Mouse (Mus musculus): ENCODE results near the gene Ift43.
A peak's percentile ranks its signal among the peaks of the same experiment; 100 is the strongest.

Gene Ift43

GRCm38 (mm10) chr12:86078553-86079201 is 3.7 kb upstream of the Ift43 start, which contains the start of gene Tgfb3:
Gene Tgfb3 (minus strand): TSS chr12:86079041.
- peak; percentile 81 for DNase-seq (ENCODE audit: low spot score)

GRCm38 (mm10) chr12:86079202-86079667 is 3.1 kb upstream of the Ift43 start:
- DNase-seq (ENCODE audit: low spot score) = peak; percentile 94

DNA sequence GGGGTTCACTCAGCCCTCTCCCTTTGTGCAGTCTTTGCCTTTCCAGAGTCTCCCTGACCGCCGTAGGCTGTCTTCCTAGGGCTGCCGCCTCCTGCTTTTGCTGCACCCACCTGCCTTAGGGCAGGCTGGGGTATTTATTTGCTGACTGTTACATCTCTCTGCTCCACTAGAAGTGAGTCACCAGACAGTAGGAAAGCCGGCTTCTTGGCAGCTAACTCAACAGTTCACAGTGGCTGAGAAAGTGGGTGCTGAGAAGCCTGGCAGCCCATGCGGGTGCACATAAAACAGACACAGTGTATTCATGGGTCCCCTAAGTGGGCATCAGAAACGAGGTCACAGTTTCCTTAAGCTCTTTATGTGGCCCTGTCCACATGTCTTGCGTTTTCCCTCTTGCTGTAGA is 3.5 kb downstream of the Ift43 start:
- no peak for DNase-seq (ENCODE audit: low spot score)

DNA sequence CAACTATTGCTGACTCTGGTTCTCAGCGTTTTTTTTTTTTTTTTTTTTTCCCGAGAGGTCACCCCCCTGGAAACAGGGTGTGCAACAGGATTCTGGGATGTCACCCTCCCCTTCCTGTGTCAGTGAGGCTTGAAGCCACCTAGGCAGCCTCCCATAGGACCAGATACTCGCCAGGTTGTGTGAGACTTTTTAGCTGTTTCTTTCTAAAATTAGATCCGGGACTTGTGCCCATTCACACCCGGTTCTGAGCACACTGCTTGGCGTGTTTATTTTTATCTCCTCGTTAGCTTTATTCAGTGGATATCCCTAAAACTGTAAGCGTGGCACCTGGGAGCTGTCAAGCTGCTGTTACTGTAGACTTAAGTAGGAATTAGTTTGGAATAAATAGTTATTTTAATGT is 4.2 kb downstream of the Ift43 start:
- DNase-seq (ENCODE audit: low spot score) = no peak

- no peak for DNase-seq (ENCODE audit: low spot score)
Measured at GRCm38 (mm10) chr12:86088042-86088441, 5.7 kb downstream of the Ift43 start.

GRCm38 (mm10) chr12:86090764-86091163 is 8.4 kb downstream of the Ift43 start:
- no peak for DNase-seq (ENCODE audit: low spot score)

DNA sequence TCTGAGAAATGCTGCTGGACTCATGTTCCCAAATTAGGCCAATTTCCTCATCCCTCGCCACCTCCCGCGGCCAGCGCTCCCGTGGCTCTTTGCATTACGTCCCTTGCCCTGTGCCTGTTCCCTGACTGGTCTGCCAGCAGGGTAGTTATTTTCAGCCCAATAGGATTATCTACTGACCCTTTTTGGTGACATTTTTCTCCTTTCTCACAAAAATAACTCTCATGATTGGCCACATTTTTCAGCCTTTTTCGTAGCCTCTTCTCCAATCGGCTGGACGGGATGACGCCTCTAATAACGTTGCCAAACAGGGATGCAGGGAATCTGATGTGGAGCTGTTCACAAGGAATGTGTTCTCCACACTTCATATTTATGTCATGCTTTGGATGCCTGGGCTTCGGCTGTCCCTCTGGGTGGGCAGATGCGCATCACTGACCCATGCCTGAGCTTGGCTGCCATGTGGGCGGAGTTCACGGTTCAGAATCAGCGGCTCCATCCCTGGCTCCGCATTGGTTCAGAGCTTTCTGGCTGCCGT is 9.3 kb downstream of the Ift43 start:
- peak; percentile 33 for DNase-seq (ENCODE audit: low spot score)

- DNase-seq (ENCODE audit: low spot score) = no peak
Measured at GRCm38 (mm10) chr12:86094075-86094474, 11.7 kb downstream of the Ift43 start.

- no peak for DNase-seq (ENCODE audit: low spot score)
Measured at GRCm38 (mm10) chr12:86095806-86096205, 13.5 kb downstream of the Ift43 start.

- no peak for DNase-seq (ENCODE audit: low spot score)
Measured at GRCm38 (mm10) chr12:86097781-86098180, 15.4 kb downstream of the Ift43 start.

DNA sequence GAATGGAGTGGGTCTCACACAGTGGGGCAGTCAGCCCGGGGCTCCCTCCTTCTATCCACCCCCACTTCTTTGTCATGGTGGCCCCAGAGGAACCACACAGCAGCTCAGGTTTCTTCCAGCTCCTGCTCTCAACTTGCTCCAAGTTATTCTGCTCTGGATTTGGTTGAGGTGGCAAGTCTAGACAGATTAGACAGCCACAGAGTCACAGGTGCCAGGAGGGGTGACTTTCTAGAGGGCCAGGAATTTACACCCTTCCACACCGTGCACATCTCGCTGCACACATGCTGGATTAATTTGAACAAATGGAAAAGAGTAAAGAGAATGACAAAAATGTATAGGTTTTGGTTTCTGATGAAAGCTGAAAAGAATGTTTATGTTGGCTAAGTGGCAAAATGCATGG is 18.4 kb downstream of the Ift43 start:
- no peak for DNase-seq (ENCODE audit: low spot score)

- DNase-seq (ENCODE audit: low spot score) = no peak
Measured at GRCm38 (mm10) chr12:86102686-86103085, 20.3 kb downstream of the Ift43 start.

DNA sequence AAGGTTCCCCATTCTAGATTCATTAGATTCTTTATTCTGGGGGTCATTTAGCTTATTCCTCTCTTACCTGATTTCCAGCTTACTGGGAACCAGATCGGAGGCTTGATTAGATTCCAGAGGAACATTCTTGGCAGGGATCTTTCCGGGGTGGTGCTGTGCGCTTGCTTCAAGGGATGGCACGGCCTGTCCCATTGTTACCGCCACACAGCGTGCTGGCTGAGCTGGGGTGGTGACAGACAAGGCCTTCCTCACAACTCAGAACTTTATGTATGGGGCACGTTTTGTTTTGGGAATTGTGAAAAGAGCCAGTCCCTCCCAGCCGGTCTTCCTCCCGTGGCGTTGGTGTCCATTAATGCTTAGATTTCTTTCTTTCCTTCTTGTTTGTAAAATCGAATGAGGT is 21.1 kb downstream of the Ift43 start:
- DNase-seq (ENCODE audit: low spot score) = no peak

- DNase-seq (ENCODE audit: low spot score) = no peak
Measured at GRCm38 (mm10) chr12:86103852-86104251, 21.5 kb downstream of the Ift43 start.

DNA sequence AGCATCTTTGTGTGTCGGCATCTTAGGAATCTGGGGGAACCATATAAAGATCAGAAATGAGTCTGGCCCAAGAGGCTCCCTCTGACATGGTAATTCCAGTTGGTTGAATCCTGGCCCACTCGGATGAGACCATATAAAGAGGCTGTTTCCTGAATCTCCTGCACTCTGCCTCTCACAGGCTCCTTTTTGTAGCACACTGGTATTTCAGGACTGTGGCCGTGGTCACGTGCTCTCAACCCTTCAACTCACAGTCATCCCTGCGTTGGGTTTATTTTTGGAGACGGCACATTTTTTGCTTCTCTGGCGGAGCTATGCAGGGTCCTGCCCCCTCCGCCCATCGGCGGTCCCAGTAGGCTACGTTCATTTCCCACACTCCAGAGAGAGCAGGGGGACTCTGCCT is 22.0 kb downstream of the Ift43 start:
- DNase-seq (ENCODE audit: low spot score) = no peak

DNA sequence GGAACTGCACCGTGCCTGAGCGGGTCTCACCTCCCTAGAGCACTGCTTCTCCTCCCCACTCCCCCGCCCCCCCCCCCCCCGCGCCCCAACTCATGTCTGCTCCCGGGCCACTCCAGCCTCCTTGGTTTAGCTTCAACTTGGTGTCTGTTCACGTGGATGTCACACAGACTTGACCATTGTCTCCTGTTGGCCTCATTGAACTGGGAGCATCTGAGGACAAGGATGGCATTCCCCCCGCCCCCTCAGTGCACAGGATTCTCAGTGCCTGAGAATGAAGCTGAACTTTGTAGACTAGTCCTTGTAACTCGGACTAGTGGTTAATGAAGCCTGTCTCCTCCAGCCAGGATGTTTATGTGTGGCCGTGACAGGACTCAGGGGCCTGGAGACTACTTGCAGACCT is 23.2 kb downstream of the Ift43 start:
- no peak for DNase-seq (ENCODE audit: low spot score)

GRCm38 (mm10) chr12:86106086-86106485 is 23.7 kb downstream of the Ift43 start:
- no peak for DNase-seq (ENCODE audit: low spot score)

DNA sequence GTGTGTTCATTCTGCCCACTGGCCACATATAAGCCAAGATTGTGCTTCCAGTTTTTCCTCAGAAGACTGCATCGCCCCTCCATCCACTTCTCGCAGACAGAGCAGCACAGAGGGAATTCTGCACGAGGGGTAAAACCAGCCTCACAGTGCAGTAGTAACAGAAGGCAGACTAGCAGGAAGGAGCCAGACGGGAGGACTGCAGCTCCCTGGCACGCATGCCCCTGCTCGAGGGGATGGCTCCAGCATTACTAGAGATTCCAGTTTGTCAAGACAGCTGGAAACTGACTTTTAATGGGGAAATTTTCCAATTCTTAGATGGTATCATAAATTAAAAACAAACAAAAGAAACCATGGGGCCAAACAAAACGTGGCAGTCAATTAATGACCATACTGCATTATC is 25.3 kb downstream of the Ift43 start:
- DNase-seq (ENCODE audit: low spot score) = no peak

DNA sequence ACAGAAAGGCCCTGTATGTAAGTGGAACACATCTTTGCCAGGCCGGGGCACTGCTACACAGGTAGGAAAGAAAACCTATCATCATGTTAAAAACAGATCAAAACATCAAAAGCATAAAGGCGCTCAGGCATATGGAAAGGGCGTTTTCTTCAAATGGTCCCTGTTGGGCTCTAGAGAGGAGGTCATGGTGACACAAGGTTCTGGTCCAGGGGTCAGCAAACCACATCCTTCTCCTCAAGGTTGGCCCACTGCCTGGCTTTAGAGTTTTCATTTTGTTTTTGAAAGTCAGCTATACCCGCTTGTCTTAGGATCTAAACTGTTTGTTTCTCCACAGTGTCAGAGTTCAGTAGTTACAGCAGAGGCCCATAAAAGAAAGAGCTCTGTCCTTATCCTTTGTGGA is 27.2 kb downstream of the Ift43 start:
- DNase-seq (ENCODE audit: low spot score) = no peak

DNA sequence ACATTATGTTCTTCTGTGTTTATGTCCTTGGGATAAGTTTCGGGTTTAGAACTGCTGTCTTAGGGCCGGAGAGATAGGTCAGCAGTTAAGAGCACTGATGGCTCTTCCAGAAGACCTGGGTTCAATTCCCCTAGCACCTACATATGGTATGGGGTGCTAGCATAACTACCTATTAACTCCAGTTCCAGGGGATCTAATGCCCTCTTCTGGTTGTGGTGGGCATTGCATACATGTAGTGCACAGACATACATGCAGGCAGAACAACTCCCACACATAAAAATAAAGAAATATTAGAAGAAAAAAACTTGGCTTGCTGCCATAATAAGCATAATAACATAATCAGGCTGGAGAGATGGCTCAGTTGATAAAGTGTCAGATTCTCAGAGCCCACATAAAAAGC is 28.3 kb downstream of the Ift43 start:
- DNase-seq (ENCODE audit: low spot score) = peak; percentile 46

- no peak for DNase-seq (ENCODE audit: low spot score)
Measured at GRCm38 (mm10) chr12:86116295-86116835, 34.0 kb downstream of the Ift43 start.

DNA sequence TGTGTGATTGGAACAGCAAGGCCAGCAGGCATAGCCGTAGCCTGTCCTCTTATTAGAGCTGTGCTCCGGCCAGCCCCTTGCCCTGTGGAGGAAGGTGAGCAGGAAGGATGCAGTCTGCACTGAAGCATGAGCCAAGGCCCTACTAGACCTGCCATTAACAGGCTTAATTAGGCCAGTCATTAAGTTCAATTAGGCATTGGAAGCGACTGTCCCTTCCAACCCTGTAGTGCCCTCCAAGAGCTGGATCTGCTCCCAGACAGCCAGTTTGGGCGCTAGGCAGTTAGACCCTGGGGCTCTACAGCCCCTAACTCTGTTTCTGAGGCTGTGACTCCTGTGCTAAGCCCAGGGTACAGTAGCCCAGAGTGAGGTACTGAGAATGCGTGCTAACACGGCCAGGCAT is 41.7 kb downstream of the Ift43 start:
- DNase-seq (ENCODE audit: low spot score) = no peak

GRCm38 (mm10) chr12:86128122-86128521 is 45.8 kb downstream of the Ift43 start:
- DNase-seq (ENCODE audit: low spot score) = no peak

GRCm38 (mm10) chr12:86129005-86129404 is 46.7 kb downstream of the Ift43 start:
- DNase-seq (ENCODE audit: low spot score) = no peak

Data from embryo, embryonic 10.5 days (tissue).